Mouse (Mus musculus) E14TG2a.4 (cell line): ENCODE measurements around the gene Mapk3.

Source experiments
- CTCF ChIP-seq: conservative IDR thresholded peaks from 2 replicates; pipeline ENCODE4 v1.5.1; 2014; ENCODE audit warnings: low read length
- NANOG ChIP-seq: IDR thresholded peaks from 2 replicates; pipeline ENCODE4 v1.6.1; 2014; ENCODE audit warnings: borderline replicate concordance, low read length, mixed read lengths
- POU5F1 ChIP-seq: IDR thresholded peaks from 2 replicates; pipeline ENCODE4 v1.6.1; 2014; ENCODE audit warnings: low read length, borderline replicate concordance

DNA sequence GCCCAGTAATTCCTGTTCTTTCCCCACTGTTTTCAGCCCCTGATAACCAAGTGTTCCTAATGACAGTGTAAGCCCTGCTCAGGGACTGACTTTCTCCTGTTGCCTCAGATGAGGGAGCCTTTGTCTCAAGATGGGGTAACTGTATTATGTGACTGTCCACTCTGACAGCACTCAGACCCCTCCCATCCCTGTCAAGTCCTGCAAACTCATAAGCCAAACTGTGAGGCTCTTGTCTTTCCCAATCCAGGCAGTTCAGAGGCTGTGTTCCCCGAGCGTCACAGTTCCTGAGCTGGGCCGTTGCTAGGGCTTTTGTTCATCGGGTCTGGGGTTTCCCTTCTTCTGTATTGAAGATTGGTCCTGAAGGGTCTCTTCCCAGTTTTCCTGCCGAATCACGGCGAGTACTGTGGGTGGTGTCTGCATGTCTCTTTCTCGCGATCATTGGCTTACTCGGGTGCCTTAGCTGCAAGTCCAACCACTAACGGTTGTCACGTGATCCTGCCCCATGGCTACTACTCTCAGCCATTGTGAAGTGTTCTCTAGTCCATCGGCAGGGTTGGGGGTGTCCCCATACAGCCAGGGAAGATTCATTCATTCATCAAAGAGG, 19.2 kb upstream of the Mapk3 start:
- TF ChIP-seq CTCF (no peak), POU5F1 (no peak), NANOG (no peak)
